In genomic region chr8:57468624-57469023, GRCm38 (mm10) we compare ENCODE assay signal across 8 mouse cellular contexts. TPM values are rescaled to one million over a fixed set of nuclear protein-coding genes. Genes with fewer than 3 reads are reported as not detected.
DNase-seq lines count a peak whose midpoint lies in the region; ATAC-seq and TF ChIP-seq lines count a peak whose summit lies in the region.

No protein-coding gene starts in this region.

- no peak for TF ChIP-seq CTCF in MEL (IDR thresholded peaks at IDR 0.05 in 2 of 3, conservative IDR thresholded peaks at IDR 0.05 in 1 of 3; ENCODE audit: control insufficient read depth in 1 of 3, insufficient read depth in 1 of 3, low read depth in 2 of 3, low read length in 3 of 3, poor library complexity in 1 of 3, severe bottlenecking in 1 of 3)

- TF ChIP-seq POLR2A in MEL (IDR thresholded peaks at IDR 0.05; ENCODE audit: control insufficient read depth in 1 of 2, insufficient read depth in 1 of 2, low read depth in 1 of 2, low read length in 2 of 2, poor library complexity in 1 of 2): no peak

- H3K27ac ChIP-seq in MEL (ENCODE audit: control insufficient read depth, low read depth, low read length): no peak overlapping the region
- H3K27ac ChIP-seq in kidney, embryonic 16.5 days (ENCODE audit: low read length): no peak overlapping the region

- H3K9me3 ChIP-seq in MEL (replicated peaks; ENCODE audit: insufficient read depth, low read length): no peaks in the 10 kb centered on the region
- no peaks in the 10 kb centered on the region for H3K9me3 ChIP-seq in kidney, embryonic 16.5 days (ENCODE audit: low read length)

- H3K9ac ChIP-seq in MEL (ENCODE audit: control insufficient read depth, low read depth, low read length, poor library complexity, severe bottlenecking): no peak overlapping the region
- H3K9ac ChIP-seq in kidney, embryonic 16.5 days (replicated peaks; ENCODE audit: low read length): no peak overlapping the region

- H3K27me3 ChIP-seq in MEL (ENCODE audit: control insufficient read depth in 1 of 2, insufficient read depth in 2 of 2, low read length in 2 of 2): no peaks in the 10 kb centered on the region
- no peaks in the 10 kb centered on the region for H3K27me3 ChIP-seq in kidney, embryonic 16.5 days (ENCODE audit: insufficient read depth, low read length)

- no peak for TF ChIP-seq RAD21 in MEL (IDR thresholded peaks at IDR 0.05; ENCODE audit: low read depth, low read length)

- peaks cover 0 to 3% of the 10 kb centered on the region in 2 experiments; a peak in 2 of 4 replicates for H3K4me1 ChIP-seq in MEL (ENCODE audit: control insufficient read depth in 1 of 2, insufficient read depth in 2 of 2, low read length in 2 of 2)
- H3K4me1 ChIP-seq in kidney, embryonic 16.5 days (ENCODE audit: insufficient read depth, low read length): no peaks in the 10 kb centered on the region

- DNase-seq in MEL (ENCODE audit: low read depth, low spot score): peak; percentile 41
- DNase-seq in adrenal gland, adult 2 months: peak; percentile 87
- peak; percentile 88 for DNase-seq in heart, adult 8-10 months (ENCODE audit: low spot score)
- DNase-seq in ovary, adult 18-20 months (ENCODE audit: low spot score): peak; percentile 69
- no peak for DNase-seq in thymus, postnatal 36 days
- no peak for DNase-seq in spleen, adult 18-20 months
- no peak for DNase-seq in embryo, embryonic 10.5 days (ENCODE audit: low spot score)

- H3K4me3 ChIP-seq in MEL (ENCODE audit: control insufficient read depth in 1 of 2, insufficient read depth in 1 of 2, low read depth in 2 of 2, low read length in 2 of 2): no peak overlapping the region
- no peak overlapping the region for H3K4me3 ChIP-seq in kidney, embryonic 16.5 days (ENCODE audit: low read length)

- peak in 1 of 2 experiments; percentile 8; a peak in 1 of 4 replicates for TF ChIP-seq EP300 in MEL (IDR thresholded peaks at IDR 0.05; ENCODE audit: low read depth in 1 of 2, low read length in 2 of 2)

- peak; percentile 51; the same call in 1 of the 2 replicates for ATAC-seq in kidney, embryonic 16.5 days (ENCODE audit: low FRiP score, low TSS enrichment)

- no peaks in the 10 kb centered on the region for H3K79me2 ChIP-seq in MEL (ENCODE audit: control insufficient read depth, insufficient read depth, low read length, poor library complexity)

- no peak overlapping the region for H3K4me2 ChIP-seq in kidney, embryonic 16.5 days (replicated peaks; ENCODE audit: low read depth, low read length)

- 28% methylated on average over 5 of the region's 5 CpGs for WGBS in kidney, embryonic 16.5 days

- peaks cover 0 to 2% of the 10 kb centered on the region in 2 experiments; a peak in 1 of 4 replicates for H3K36me3 ChIP-seq in MEL (ENCODE audit: control insufficient read depth in 1 of 2, insufficient read depth in 2 of 2, low read length in 2 of 2)
- no peaks in the 10 kb centered on the region for H3K36me3 ChIP-seq in kidney, embryonic 16.5 days (ENCODE audit: insufficient read depth, low read length)

TF ChIP-seq in MEL, 35 proteins besides CTCF, POLR2A, EP300 and RAD21:
- TF ChIP-seq TAL1 (IDR thresholded peaks at IDR 0.05; ENCODE audit: low read length) (no peak), E2F4 (IDR thresholded peaks at IDR 0.05; ENCODE audit: borderline replicate concordance, low read depth, low read length) (no peak), MXI1 (IDR thresholded peaks at IDR 0.05; ENCODE audit: low read depth, low read length) (peak; percentile 42; the same call in 1 of the 2 replicates), USF1 (IDR thresholded peaks at IDR 0.05; ENCODE audit: low read depth, low read length) (peak; percentile 58; the same call in 1 of the 2 replicates), MEF2A (IDR thresholded peaks at IDR 0.05; ENCODE audit: extremely low read depth, insufficient replicate concordance, low read depth, low read length, poor library complexity, severe bottlenecking) (no peak)

RNA-seq across cellular contexts. Expression of gene Scrg1, which starts 12.9 kb away (rescaled TPM):
- total RNA-seq in MEL (2012; rRNA removed): not detected in 2 replicates
- not detected for polyA plus RNA-seq in MEL (2012; ENCODE audit: insufficient read depth in 1 of 2, insufficient read length in 2 of 2, low read depth in 1 of 2, low replicate concordance in 2 of 2, missing spikeins in 1 of 2)
- under 1 TPM in 1 of 2 experiments, not detected in 1; 0.45 TPM for total RNA-seq in adrenal gland, adult 2 months (2021)
- polyA plus RNA-seq in adrenal gland, adult 2 months (2012; rRNA removed): 0.22 TPM in 1 of 2 replicates, not detected in the other
- not detected for total RNA-seq in heart, adult 8-10 months (2022)
- not detected in 2 replicates for polyA plus RNA-seq in kidney, embryonic 16.5 days (2015; fragmentation: Nextera tagmentation; extraction: Ambion mirVana)

RNA-seq across cellular contexts. Expression of gene Sap30, which starts 19.0 kb away (rescaled TPM):
- total RNA-seq in MEL (2012; rRNA removed): 34.2 and 45.6 TPM in 2 replicates
- 10 to 100 TPM in 1 of 2 experiments, not detected in 1; 64.0 TPM for polyA plus RNA-seq in MEL (2012; ENCODE audit: insufficient read depth in 1 of 2, insufficient read length in 2 of 2, low read depth in 1 of 2, low replicate concordance in 2 of 2, missing spikeins in 1 of 2)
- 10 to 100 TPM; 13.3 to 13.7 TPM for total RNA-seq in adrenal gland, adult 2 months (2021)
- 8.9 and 12.9 TPM in 2 replicates for polyA plus RNA-seq in adrenal gland, adult 2 months (2012; rRNA removed)
- total RNA-seq in heart, adult 8-10 months (2022): 10 to 100 TPM; 13.2 to 15.6 (median 14.3) TPM
- 29.0 and 32.5 TPM in 2 replicates for polyA plus RNA-seq in kidney, embryonic 16.5 days (2015; fragmentation: Nextera tagmentation; extraction: Ambion mirVana)

RNA-seq across cellular contexts. Expression of gene Hmgb2, which starts 43.1 kb away (rescaled TPM):
- 126 and 160 TPM in 2 replicates for total RNA-seq in MEL (2012; rRNA removed)
- 100 to 1,000 TPM; 220 to 399 TPM for polyA plus RNA-seq in MEL (2012; ENCODE audit: insufficient read depth in 1 of 2, insufficient read length in 2 of 2, low read depth in 1 of 2, low replicate concordance in 2 of 2, missing spikeins in 1 of 2)
- 10 to 100 TPM in 1 of 2 experiments, 1 to 10 TPM in 1; 5.6 to 14.2 TPM for total RNA-seq in adrenal gland, adult 2 months (2021)
- polyA plus RNA-seq in adrenal gland, adult 2 months (2012; rRNA removed): 1.8 and 2.1 TPM in 2 replicates
- 10 to 100 TPM; 14.2 to 17.3 (median 14.8) TPM for total RNA-seq in heart, adult 8-10 months (2022)
- 309 and 369 TPM in 2 replicates for polyA plus RNA-seq in kidney, embryonic 16.5 days (2015; fragmentation: Nextera tagmentation; extraction: Ambion mirVana)

Comparison
In these comparisons a context has a peak if more than half of its experiments do, and no peak if none do; other contexts are left out.
1. DNase-seq: peak in MEL (single experiment), adrenal gland, adult 2 months (single experiment), heart, adult 8-10 months (single experiment) and ovary, adult 18-20 months (single experiment); none in thymus, postnatal 36 days (0 of 2), spleen, adult 18-20 months (0 of 2) and embryo, embryonic 10.5 days (single experiment).